Mouse (Mus musculus) liver, embryonic 16.5 days (tissue): ENCODE results near the gene Tnfrsf17. TPM values are rescaled to one million over a fixed set of nuclear protein-coding genes. Genes with fewer than 3 reads are reported as not detected.
"Not testable (repeated sequence)": the region's sequence is repeated elsewhere in the genome, so short reads cannot be mapped to it uniquely, and the experiment has no call there.

Source experiments
- ATAC-seq: fragments of 200-750 bp; cut with Nextera tagmentation; 2 replicates; pipeline ENCODE4 v1.8.0; 2017; ENCODE audit warnings: low read depth, mild to moderate bottlenecking, moderate number of reproducible peaks, moderate library complexity
- H3K27ac ChIP-seq: fragments of 300-500 bp; sonication (generic); 2 replicates; pipeline ENCODE4 v1.5.1; 2014; ENCODE audit warnings: mild to moderate bottlenecking, low read length
- H3K27me3 ChIP-seq: fragments of 300-500 bp; sonication (generic); 2 replicates; pipeline ENCODE4 v1.6.1; 2014; ENCODE audit warnings: low read depth, low read length, mixed read lengths; ENCODE audit not compliant: control insufficient read depth, insufficient read depth
- H3K36me3 ChIP-seq: fragments of 300-500 bp; sonication (generic); 2 replicates; pipeline ENCODE4 v1.6.1; 2014; ENCODE audit warnings: mild to moderate bottlenecking; ENCODE audit not compliant: control insufficient read depth, insufficient read depth
- H3K4me1 ChIP-seq: fragments of 300-500 bp; sonication (generic); 2 replicates; pipeline ENCODE4 v1.6.1; 2014; ENCODE audit warnings: low read depth, low read length, mixed read lengths; ENCODE audit not compliant: control insufficient read depth
- H3K4me2 ChIP-seq: fragments of 300-500 bp; sonication (generic); 2 replicates; pipeline ENCODE4 v1.6.1; 2014; ENCODE audit warnings: low read depth, low read length, mixed read lengths
- H3K4me3 ChIP-seq: fragments of 300-500 bp; sonication (generic); 2 replicates; pipeline ENCODE4 v1.5.1; 2014; ENCODE audit warnings: low read depth, mild to moderate bottlenecking, low read length
- H3K9ac ChIP-seq: fragments of 300-500 bp; sonication (generic); 2 replicates; pipeline ENCODE4 v1.6.1; 2014; ENCODE audit warnings: low read depth, low read length
- H3K9me3 ChIP-seq: fragments of 300-500 bp; sonication (generic); replicated peaks from 2 replicates; pipeline ENCODE4 v1.6.1; 2016; ENCODE audit warnings: low read length; ENCODE audit not compliant: control insufficient read depth
- WGBS: fragments of 180-500 bp; shearing (Covaris S2); extraction: QIAGEN DNeasy Blood & Tissue Kit; methylation state at CpG from one replicate; pipeline ENCODE4 v1.1.7; 2014; ENCODE audit not compliant: insufficient replicate concordance; 5-methylcytosine and 5-hydroxymethylcytosine counted together
- polyA plus RNA-seq: library from polyadenylated mRNA; unstranded; fragments of >200 nt; fragmentation: Nextera tagmentation; extraction: Ambion mirVana; gene quantifications from 2 replicates; pipeline ENCODE4 v1.2.1, GENCODE M21; 2015

Tnfrsf17 gene
- polyA plus RNA-seq, 1 experiment from 2014 or later: not detected

DNA sequence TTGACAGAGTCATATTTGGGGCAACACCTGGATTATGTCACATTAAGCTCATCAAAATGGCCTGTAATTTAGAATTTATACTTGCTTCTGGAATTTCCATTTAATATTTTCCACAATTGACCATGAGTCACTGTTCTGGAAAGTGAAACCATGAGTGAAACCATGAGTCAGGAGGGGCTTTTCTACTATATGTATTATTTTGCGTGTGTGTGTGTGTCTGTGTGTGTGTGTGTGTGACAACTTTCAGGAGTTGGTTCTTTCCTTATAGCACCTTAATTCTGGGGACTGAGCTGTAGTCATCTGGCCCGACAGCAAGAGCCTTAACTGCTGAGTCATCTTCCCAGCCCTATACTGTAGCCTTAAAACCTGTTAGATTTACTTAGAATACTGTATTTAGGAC is 27.7 kb upstream of the Tnfrsf17 start:
- WGBS: 50% methylated on average over 2 of the region's 2 CpGs
- no peak for ATAC-seq
- H3K27ac ChIP-seq: no peak overlapping the region

GRCm38 (mm10) chr16:11288873-11289272 is 24.7 kb upstream of the Tnfrsf17 start:
- H3K4me2 ChIP-seq, H3K27ac ChIP-seq, H3K36me3 ChIP-seq, H3K27me3 ChIP-seq, H3K4me3 ChIP-seq, ATAC-seq, H3K9me3 ChIP-seq, H3K4me1 ChIP-seq, H3K9ac ChIP-seq: not testable (repeated sequence)
- WGBS: 80% methylated on average over 7 of the region's 8 CpGs

More for the DNA sequence above, 27.7 kb upstream of the Tnfrsf17 start:
- Histone ChIP-seq H3K4me2 (no peak overlapping the region), H3K4me1 (no peaks in the 10 kb centered on the region; the same call in 1 of the 2 replicates), H3K9me3 (peaks cover 2% of the 10 kb centered on the region; the same call in 1 of the 2 replicates), H3K9ac (no peak overlapping the region), H3K36me3 (no peaks in the 10 kb centered on the region), H3K4me3 (no peak overlapping the region), H3K27me3 (no peaks in the 10 kb centered on the region)

DNA sequence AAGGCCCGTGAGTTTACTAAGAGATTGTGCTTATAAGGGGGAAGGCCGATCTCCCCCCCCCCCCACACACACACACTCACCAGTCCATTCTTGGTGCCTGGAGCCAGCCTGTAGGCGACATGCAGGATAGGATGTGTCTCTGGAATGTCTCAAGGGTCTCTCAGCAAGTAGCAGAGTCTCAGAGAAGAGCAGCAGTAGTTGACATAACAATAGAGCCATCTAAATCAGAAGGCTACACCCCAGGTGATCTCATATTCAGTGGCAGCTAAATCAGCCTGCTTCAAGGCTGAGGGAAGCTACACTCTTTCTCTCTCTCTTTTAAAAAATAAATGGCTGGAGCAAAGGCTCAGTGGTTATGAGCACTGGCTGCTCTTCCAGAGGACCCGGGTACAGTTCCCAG is 18.0 kb upstream of the Tnfrsf17 start:
- not testable (repeated sequence) for H3K4me3 ChIP-seq, ATAC-seq, H3K4me1 ChIP-seq, H3K4me2 ChIP-seq, H3K27me3 ChIP-seq, H3K9ac ChIP-seq, H3K9me3 ChIP-seq, H3K36me3 ChIP-seq, H3K27ac ChIP-seq
- 62% methylated on average over 4 of the region's 4 CpGs for WGBS

- not testable (repeated sequence) for H3K4me3 ChIP-seq, H3K4me2 ChIP-seq, H3K27me3 ChIP-seq, H3K27ac ChIP-seq, H3K36me3 ChIP-seq, H3K9me3 ChIP-seq, H3K9ac ChIP-seq, H3K4me1 ChIP-seq
- WGBS: 57% methylated on average over 1 of the region's 1 CpGs
- peak; percentile 58; the same call in 1 of the 2 replicates for ATAC-seq
These were observed 15.9 kb upstream of the Tnfrsf17 start for GRCm38 (mm10) chr16:11297700-11298099.

DNA sequence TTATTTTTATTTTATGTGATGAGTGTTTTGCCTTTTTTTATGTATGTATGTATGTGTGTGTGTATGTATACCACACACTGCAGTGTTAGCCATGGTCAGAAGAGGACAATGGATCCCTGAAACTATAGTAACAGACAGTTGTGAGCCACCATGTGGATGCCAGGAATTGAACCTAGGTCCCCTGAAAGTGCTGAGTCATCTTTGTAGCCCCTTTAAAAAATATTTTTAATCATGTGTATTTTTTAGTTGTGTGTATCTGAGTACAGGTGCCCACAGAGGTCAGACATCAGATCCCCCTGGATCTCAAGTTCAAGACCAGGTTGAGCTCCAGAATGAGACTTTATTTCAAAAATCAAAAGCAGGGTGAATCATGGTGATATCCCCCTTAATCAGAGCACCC is 9.9 kb upstream of the Tnfrsf17 start:
- Histone ChIP-seq H3K9me3 (no peaks in the 10 kb centered on the region), H3K4me3 (no peak overlapping the region), H3K4me2 (no peak overlapping the region), H3K27me3 (no peaks in the 10 kb centered on the region), H3K27ac (no peak overlapping the region), H3K4me1 (no peaks in the 10 kb centered on the region), H3K36me3 (no peaks in the 10 kb centered on the region), H3K9ac (no peak overlapping the region)
- ATAC-seq: no peak

DNA sequence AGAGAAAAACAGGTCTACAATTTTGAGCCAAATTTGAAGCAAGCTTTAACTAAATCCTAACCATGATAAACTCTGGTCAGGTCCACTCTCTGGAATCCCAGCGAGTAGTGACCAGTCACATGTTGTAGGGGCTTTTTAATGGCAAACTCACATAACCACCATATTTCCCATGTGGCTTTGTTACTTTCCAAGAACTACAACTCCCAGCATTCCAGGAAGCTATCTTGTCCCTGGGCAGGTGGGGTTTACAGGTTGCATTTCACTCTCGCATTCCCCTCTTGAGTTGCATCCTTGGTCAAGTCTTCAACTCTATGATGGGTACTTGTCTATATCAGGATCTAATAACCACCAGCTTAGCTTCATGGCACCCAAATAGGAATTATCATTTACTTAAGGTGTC is 8.1 kb upstream of the Tnfrsf17 start:
- no peak overlapping the region for H3K4me3 ChIP-seq
- 70% methylated on average over 2 of the region's 2 CpGs for WGBS
- H3K4me2 ChIP-seq: no peak overlapping the region
- ATAC-seq: no peak
- H3K27me3 ChIP-seq: no peaks in the 10 kb centered on the region
- no peak overlapping the region for H3K9ac ChIP-seq
- no peak overlapping the region for H3K27ac ChIP-seq
- no peaks in the 10 kb centered on the region for H3K36me3 ChIP-seq
- no peaks in the 10 kb centered on the region for H3K9me3 ChIP-seq
- no peaks in the 10 kb centered on the region for H3K4me1 ChIP-seq

DNA sequence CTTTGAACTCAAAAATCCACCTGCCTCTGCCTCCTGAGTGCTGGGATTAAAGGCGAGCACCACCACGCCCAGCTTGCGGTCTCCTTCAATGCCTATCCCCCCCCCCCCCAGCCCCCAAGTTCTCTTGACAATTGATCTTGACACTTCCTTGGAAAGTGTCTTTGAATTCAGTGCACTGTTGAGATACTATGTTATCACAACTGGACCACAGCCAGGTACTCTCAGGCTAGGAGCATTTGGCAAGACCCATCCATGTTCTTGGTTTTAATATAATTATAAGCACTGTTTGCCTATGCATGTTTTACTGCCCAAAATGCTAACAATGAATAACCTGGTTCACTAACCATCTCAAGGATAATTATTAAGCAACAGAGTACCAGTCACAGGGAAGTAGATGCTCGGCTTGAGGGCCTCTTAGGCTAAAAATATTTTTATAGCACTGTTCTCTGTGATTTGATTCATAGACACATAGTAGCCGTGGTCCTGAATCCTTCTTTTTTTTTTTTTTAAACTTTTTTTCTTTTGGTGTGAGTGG is 2.2 kb downstream of the Tnfrsf17 start:
- no peak for ATAC-seq
- no peak overlapping the region for H3K27ac ChIP-seq
- no peak overlapping the region for H3K4me3 ChIP-seq
- WGBS: 63% methylated on average over 5 of the region's 5 CpGs
- no peaks in the 10 kb centered on the region for H3K4me1 ChIP-seq
- H3K4me2 ChIP-seq: no peak overlapping the region
- H3K27me3 ChIP-seq: no peaks in the 10 kb centered on the region
- no peak overlapping the region for H3K9ac ChIP-seq
- no peaks in the 10 kb centered on the region for H3K36me3 ChIP-seq
- no peaks in the 10 kb centered on the region for H3K9me3 ChIP-seq

DNA sequence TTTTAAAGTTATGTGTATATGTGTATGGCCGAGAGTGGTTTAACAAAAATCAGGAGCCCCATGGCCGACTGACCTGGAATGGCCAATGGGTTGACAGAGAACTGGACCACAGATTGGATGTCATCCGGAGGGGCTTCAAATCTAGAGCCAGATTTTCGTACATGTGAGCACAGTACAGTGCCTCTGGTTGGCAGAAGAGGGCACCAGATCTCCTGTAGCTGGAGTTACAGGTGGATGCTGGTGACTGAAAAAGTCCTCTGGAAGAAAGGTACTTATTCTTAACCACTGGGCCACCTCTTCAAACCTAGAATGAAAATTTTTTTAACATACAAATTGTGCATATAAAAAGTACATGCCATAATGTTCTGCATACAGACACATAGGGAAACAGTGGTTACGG is 3.1 kb downstream of the Tnfrsf17 start:
- WGBS: 70% methylated on average over 5 of the region's 5 CpGs
- Histone ChIP-seq H3K4me1 (no peaks in the 10 kb centered on the region), H3K4me3 (no peak overlapping the region), H3K36me3 (no peaks in the 10 kb centered on the region), H3K9ac (no peak overlapping the region), H3K9me3 (no peaks in the 10 kb centered on the region), H3K27me3 (no peaks in the 10 kb centered on the region), H3K4me2 (no peak overlapping the region), H3K27ac (no peak overlapping the region)
- ATAC-seq: no peak

GRCm38 (mm10) chr16:11317324-11317723 is 3.7 kb downstream of the Tnfrsf17 start:
- Histone ChIP-seq H3K9ac (no peak overlapping the region), H3K4me1 (no peaks in the 10 kb centered on the region; the same call in 1 of the 2 replicates), H3K9me3 (no peaks in the 10 kb centered on the region), H3K4me3 (no peak overlapping the region), H3K36me3 (no peaks in the 10 kb centered on the region), H3K4me2 (no peak overlapping the region), H3K27ac (no peak overlapping the region), H3K27me3 (no peaks in the 10 kb centered on the region)
- no peak for ATAC-seq
- 20% methylated on average over 6 of the region's 6 CpGs for WGBS
